Mouse (Mus musculus) cerebellum, adult 9-10 months (tissue): ENCODE results near the gene Mkln1.
A peak's percentile ranks its signal among the peaks of the same experiment; 100 is the strongest.

Experiments
- DNase-seq: peaks from one replicate; pipeline ENCODE4 v3.0.0; 2022

Mkln1 gene

GRCm38 (mm10) chr6:31399566-31399965, 1.0 kb downstream of the Mkln1 start:
- DNase-seq: peak; percentile 45

GRCm38 (mm10) chr6:31411017-31411416, 12.5 kb downstream of the Mkln1 start:
- no peak for DNase-seq

GRCm38 (mm10) chr6:31412487-31412886, 14.0 kb downstream of the Mkln1 start:
- no peak for DNase-seq

DNA sequence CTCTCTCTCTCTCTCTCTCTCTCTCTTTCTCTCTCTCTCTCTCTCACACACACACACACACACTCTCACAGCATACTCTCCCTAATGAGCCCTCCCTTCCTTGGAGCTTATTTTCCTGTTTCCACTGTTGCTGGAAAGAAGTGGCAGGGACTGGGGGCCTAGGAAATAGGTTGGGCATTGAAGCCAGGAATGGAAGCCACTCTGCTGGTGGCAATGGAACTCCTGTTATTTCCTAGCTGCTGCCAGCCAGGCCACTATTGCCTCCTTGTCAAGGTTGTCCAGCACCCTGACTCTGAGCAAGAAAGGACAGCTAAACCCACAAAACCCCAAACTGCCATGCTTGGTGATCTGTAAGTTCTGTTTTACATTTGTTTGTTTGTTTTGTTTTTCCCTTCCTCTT, 15.0 kb downstream of the Mkln1 start:
- DNase-seq: no peak

DNA sequence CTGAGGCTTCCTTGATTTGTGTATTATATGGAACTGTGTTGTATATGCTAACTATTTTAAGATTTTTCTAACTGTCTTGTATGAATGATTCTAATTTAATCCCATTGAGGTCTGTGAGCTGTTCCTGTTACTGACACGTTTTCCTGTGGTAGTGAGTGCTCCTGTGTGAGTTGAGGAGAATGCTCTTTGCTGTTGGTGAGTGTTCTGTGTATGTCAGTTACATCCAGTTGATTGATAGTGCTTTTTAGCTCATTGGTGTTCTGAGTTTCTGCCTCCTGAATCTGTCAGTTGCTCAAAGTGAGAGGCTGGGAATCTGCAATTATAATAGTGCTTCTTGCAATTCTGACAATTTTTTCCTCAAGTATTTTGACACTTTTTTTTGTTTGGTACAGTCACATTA, 15.8 kb downstream of the Mkln1 start:
- DNase-seq: no peak

DNA sequence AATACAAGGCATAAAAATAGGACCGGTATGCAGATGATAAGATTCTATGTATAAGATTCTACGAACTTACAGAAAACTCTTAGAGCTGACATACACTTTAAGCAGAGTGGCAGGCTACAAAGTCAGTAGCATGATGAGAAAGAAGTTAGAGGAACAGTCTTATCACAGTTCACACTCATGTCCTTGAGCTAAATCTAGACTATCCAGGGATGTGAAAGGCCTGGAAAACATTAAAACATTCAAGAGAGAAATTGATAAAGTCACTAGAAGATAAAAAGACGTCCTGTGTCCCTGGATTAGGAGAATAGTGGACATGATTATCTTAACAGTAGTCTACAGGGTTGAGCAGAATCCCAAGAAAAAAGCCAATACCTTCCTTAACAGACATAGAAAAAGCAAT, 26.9 kb downstream of the Mkln1 start:
- DNase-seq: no peak

GRCm38 (mm10) chr6:31437264-31437663, 38.7 kb downstream of the Mkln1 start:
- DNase-seq: no peak

GRCm38 (mm10) chr6:31445258-31445657, 46.7 kb downstream of the Mkln1 start:
- DNase-seq: no peak

DNA sequence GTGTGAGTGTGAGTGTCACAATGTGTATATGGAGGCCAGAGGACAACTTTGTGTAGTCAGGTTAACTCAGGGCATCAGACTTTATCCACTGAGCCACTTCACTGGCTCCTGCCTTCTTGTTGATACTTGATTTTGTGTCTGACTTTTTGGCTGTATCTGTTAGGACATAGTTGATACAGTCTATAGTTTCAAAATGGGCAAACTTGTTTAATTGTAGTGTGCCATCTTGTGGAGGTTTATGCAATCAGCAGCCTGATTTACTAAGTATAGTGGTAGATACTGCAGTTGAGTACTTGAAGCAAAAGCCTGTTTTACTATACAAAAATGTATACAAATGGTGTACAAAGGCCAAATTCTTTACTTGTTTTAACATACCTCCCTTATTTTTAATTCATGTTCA, 55.2 kb downstream of the Mkln1 start:
- peak; percentile 65 for DNase-seq

- DNase-seq: peak; percentile 28
Measured at GRCm38 (mm10) chr6:31455376-31455775, 56.8 kb downstream of the Mkln1 start.

DNA sequence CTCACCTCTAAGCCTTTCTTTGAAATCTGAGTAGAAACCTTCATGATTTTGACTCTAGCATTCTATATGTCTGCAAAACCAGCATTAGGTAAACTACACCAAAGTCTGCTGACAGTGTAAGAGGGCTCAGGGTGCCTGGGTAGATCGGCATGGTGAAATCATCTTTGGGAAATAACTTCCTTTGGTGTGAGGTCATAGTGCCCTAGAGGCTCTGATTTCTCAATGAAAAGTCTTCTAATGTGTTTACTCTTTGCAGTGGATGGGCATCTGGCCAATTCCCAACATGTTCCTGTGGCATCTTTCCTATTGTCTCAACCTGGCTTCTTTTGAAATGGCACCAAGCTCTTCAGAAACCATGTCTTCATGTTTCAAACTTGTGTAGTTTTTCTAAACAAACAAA, 58.5 kb downstream of the Mkln1 start:
- DNase-seq: peak; percentile 40

DNA sequence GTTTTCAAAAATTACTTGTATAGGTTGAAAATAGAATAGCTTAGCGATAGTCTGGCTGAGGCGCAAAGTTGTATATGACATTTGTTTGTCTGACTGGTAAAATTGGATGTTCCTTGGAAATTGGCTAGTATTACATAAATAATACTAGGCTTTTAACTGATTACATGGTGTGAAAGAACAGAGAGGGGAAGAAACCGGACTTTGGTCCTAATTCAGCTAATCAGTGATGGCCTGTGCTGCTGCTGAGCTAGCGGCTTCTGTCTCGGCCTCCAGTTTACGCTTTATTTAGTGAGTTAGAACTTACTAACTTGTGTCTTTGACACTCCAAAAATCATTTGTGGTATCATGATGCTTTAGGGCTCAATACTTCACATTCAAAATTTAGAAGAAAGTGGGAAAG, 70.9 kb downstream of the Mkln1 start:
- no peak for DNase-seq

- no peak for DNase-seq
Measured at GRCm38 (mm10) chr6:31478221-31478620, 79.7 kb downstream of the Mkln1 start.

DNA sequence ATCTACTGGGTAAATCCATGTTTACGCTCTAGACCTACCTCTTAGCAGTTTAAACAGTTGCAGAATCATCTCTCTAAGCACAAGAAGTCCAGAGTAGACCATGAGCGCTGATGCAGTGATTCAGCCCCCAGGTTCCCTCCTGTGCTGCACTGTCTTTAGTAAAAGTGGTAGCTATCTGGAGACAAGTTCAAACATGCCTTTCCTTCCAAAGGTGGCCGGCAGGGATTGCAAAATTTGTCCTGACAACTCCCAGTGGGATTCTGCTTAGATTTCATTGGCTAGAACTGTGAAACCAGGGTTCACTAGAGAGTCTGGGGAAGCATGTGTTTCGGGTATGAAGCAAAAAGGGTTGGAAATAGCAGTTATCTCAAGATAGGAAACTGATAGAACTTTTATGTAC, 81.5 kb downstream of the Mkln1 start:
- no peak for DNase-seq

DNA sequence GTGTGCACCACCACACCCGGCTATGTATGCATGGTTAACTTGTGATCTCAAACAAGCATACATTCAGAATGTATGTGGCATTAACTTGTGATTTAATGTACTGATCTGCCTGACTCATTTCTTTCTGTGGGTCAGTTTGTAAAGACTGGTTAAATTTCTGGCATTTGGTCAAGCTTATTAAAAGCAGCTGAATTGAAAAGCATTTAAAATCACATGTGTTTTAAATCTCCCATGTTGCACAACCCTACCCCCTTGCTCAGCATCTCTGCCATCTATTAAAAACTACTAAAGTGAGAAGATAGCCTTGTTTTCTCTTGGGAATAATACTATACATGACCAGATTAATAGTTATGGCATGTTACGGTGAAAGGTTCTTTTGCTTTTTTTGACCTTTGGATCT, 88.1 kb downstream of the Mkln1 start:
- no peak for DNase-seq

GRCm38 (mm10) chr6:31489950-31490349, 91.4 kb downstream of the Mkln1 start:
- DNase-seq: no peak

- no peak for DNase-seq
Measured at GRCm38 (mm10) chr6:31495122-31495731, 96.7 kb downstream of the Mkln1 start.

DNA sequence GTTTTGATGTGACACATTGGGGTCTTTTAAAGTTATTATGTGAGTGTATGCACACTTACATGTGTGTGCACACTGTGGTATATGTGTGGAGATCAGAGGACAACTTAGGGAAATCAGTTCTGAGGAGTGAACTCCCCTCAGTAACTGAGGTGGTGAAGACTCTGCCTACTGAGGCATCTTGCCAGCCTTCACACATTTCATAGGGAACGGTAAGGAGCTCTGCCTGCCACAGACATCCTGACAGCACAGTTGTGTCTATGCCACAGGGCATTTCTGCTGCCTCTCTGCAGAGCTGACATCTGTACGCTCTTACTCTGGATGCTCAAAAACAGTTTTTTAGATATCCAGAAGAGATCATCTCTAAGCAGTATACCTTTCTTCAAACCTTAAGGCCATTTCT, 97.7 kb downstream of the Mkln1 start:
- no peak for DNase-seq

GRCm38 (mm10) chr6:31499836-31500235, 101.3 kb downstream of the Mkln1 start:
- no peak for DNase-seq

DNA sequence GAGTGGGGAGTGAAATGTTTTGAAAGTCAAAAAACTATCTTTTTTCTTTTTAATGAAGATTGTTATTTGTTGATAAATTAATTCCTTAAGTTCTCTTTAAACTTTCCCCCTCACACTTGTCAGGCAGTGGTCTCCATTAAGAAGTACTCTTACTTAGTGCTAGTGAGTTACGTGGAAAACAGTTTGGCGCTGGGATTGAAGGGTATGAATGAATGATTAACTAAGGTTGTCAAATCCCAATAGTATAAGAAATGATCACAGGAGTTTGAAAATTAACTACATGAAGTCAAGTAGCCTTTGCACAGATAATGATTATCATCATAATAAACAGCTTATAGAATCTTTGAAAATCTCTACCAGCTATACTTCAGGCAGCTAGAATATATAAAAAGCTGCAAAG, 101.7 kb downstream of the Mkln1 start:
- DNase-seq: no peak

GRCm38 (mm10) chr6:31500691-31501090, 102.2 kb downstream of the Mkln1 start:
- DNase-seq: no peak

DNA sequence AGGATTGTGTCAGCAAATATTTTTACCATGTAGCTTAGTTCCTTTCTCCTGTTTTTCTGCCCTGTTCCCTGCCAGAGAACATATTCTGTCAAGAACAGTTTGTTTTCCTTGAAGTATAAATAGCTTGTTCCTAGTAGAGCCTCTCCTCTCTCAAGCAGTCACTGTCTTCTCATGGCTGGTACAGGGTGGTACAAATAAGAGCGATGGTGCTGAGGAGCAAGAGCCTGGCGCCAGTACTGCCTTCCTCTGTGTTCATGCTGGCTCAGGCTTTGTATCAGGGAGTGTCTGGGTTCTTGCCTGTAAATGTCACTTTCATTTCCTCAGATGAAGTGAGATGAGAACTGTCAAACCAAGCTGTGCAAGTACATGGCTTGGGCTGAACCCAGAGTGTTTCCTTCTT, 104.1 kb downstream of the Mkln1 start:
- no peak for DNase-seq

DNA sequence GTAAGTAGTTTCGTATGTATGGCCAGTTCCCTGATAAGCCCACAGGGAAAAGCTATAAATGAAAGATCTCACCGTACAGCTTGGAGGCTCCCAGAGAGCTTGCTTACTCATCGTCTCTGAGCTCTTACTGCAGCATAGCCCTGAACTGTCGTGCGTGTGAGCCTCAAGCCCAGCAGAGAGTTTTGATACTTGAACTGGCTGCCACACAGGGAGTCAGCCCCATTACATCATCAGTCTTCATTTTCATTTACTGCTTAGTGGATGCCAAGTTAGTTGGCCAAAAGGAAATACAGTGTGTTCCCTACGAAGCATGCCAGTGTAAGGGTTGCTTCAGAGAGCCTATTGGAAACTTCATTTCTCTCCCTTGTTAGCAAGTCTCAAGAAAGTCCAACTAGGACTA, 115.2 kb downstream of the Mkln1 start:
- DNase-seq: no peak

GRCm38 (mm10) chr6:31517681-31518337, 119.3 kb downstream of the Mkln1 start:
- DNase-seq: no peak

DNA sequence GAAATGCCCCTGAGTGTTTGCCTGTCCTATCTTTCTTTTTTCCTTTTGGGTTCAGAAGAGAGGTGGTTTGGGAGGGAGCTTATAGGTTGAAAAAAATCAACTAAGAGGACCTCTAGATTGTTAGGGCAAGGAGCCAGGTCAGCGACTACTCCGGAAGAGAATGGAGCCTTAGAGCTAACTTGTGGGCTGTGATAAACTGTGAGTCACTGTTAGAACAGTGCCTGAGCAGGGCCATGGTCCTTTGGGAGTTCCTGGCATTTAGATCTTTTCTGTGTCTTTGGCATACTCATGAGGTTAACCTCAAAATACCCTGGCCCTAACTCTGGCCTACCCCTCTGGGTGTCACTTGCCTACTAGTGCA, 119.8 kb downstream of the Mkln1 start:
- no peak for DNase-seq
